Mouse (Mus musculus) hindlimb bud, embryonic 11.5 days (tissue): ENCODE measurements around the gene Emp3.
"Not testable (repeated sequence)": the region's sequence is repeated elsewhere in the genome, so short reads cannot be mapped to it uniquely, and the experiment has no call there.

Source experiments
- DNase-seq: peaks from one replicate; pipeline ENCODE4 v3.0.0-alpha.2; 2012; ENCODE audit warnings: low read depth, low spot score; ENCODE audit errors: extremely low spot score

Gene Emp3

GRCm38 (mm10) chr7:45921242-45921621, at the start of gene Emp3:
TSS of gene Emp3 (minus strand) at chr7:45921404.
- DNase-seq = no peak

GRCm38 (mm10) chr7:45956611-45957010, 35.4 kb upstream of the Emp3 start:
- DNase-seq = no peak

GRCm38 (mm10) chr7:45949061-45949460, 27.9 kb upstream of the Emp3 start:
- no peak for DNase-seq

- not testable (repeated sequence) for DNase-seq
Observed at GRCm38 (mm10) chr7:45943280-45943679, 22.1 kb upstream of the Emp3 start.

GRCm38 (mm10) chr7:45941986-45942385, 20.8 kb upstream of the Emp3 start:
- no peak for DNase-seq

- DNase-seq = no peak
Observed at GRCm38 (mm10) chr7:45939836-45940235, 18.6 kb upstream of the Emp3 start.

- DNase-seq = no peak
Observed at GRCm38 (mm10) chr7:45935114-45935513, 13.9 kb upstream of the Emp3 start.

GRCm38 (mm10) chr7:45933766-45934165, 12.6 kb upstream of the Emp3 start:
- DNase-seq = not testable (repeated sequence)

- no peak for DNase-seq
Observed at GRCm38 (mm10) chr7:45929688-45930087, 8.5 kb upstream of the Emp3 start.

GRCm38 (mm10) chr7:45928626-45929295, 7.6 kb upstream of the Emp3 start:
- DNase-seq = no peak

- DNase-seq = no peak
Observed at GRCm38 (mm10) chr7:45924429-45924816, 3.2 kb upstream of the Emp3 start.

GRCm38 (mm10) chr7:45923762-45924428, 2.7 kb upstream of the Emp3 start, which contains the start of gene Ccdc114:
TSS of gene Ccdc114 (plus strand) at chr7:45924072.
- DNase-seq = no peak

GRCm38 (mm10) chr7:45922928-45923761, 1.9 kb upstream of the Emp3 start:
- DNase-seq = peak; percentile 90

- no peak for DNase-seq
Observed at GRCm38 (mm10) chr7:45921950-45922600, 871 bp upstream of the Emp3 start.

GRCm38 (mm10) chr7:45920583-45921241, 492 bp downstream of the Emp3 start:
- DNase-seq = no peak

GRCm38 (mm10) chr7:45919761-45920160, 1.4 kb downstream of the Emp3 start:
- DNase-seq = no peak

- no peak for DNase-seq
Observed at GRCm38 (mm10) chr7:45919083-45919671, 2.0 kb downstream of the Emp3 start.

- DNase-seq = no peak
Observed at GRCm38 (mm10) chr7:45917926-45918325, 3.3 kb downstream of the Emp3 start.

- DNase-seq = no peak
Observed at GRCm38 (mm10) chr7:45917004-45917704, 4.0 kb downstream of the Emp3 start.
